16 mouse cellular contexts compared by ENCODE assay signal in the genomic region with DNA sequence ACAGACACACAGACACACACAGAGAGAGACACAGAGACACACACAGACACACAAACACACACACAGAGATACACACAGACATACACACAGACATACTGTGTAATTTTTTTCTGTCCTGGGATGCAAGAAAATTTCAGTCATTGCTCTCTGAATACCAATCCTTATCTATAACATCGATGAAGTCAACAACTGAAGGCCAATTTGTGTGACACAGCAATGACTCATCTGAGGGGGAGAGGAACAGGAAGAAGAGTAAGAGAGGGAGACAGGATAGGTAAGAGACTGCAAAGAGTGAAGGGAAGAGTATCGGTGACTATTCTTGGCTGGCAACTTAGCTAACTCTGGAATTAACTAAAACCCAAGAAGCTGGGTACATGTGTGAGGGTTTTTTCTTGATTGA. TPM values are rescaled to one million over a fixed set of nuclear protein-coding genes. Genes with fewer than 3 reads are reported as not detected.
"Had no signal": no experiment of that assay in that cellular context is flagged by ENCODE, and none has a peak within 500 bp of the region (broad histone marks: within the 10 kb centered on the region; RNA-seq: fewer than 3 reads in every experiment).

No protein-coding gene starts in this region.

- H3K4me1 ChIP-seq: limb, embryonic 10.5 days; liver, embryonic 15.5 days; midbrain, embryonic 10.5 days; neural tube, embryonic 12.5 days had no signal

- H3K36me3 ChIP-seq: limb, embryonic 10.5 days; liver, embryonic 15.5 days; midbrain, embryonic 10.5 days; neural tube, embryonic 12.5 days had no signal

- ATAC-seq: lung, postnatal 0 days had no signal

- H3K27me3 ChIP-seq: liver, embryonic 15.5 days; neural tube, embryonic 12.5 days had no signal

- DNase-seq: kidney, adult 9 months; kidney, postnatal 4 days; lung, adult 2 months; lung, postnatal 4 days; midbrain, embryonic 14.5 days; thymus, postnatal 14 days had no signal

- H3K4me3 ChIP-seq: layer of hippocampus, adult 2 months; limb, embryonic 10.5 days; liver, embryonic 15.5 days; midbrain, embryonic 10.5 days; myocyte; neural tube, embryonic 12.5 days had no signal

- H3K27ac ChIP-seq: kidney, postnatal 0 days; layer of hippocampus, adult 2 months; limb, embryonic 10.5 days; liver, embryonic 15.5 days; midbrain, embryonic 10.5 days; neural tube, embryonic 12.5 days; stomach, postnatal 0 days had no signal

RNA-seq across cellular contexts. Expression of a gene that starts 29.0 kb away (rescaled TPM):
- total RNA-seq: layer of hippocampus, adult 2 months; left cerebral cortex, postnatal 10 days had no signal
- polyA plus RNA-seq: limb, embryonic 10.5 days; midbrain, embryonic 10.5 days; midbrain, embryonic 14.5 days; myocyte had no signal
